In the genomic region with DNA sequence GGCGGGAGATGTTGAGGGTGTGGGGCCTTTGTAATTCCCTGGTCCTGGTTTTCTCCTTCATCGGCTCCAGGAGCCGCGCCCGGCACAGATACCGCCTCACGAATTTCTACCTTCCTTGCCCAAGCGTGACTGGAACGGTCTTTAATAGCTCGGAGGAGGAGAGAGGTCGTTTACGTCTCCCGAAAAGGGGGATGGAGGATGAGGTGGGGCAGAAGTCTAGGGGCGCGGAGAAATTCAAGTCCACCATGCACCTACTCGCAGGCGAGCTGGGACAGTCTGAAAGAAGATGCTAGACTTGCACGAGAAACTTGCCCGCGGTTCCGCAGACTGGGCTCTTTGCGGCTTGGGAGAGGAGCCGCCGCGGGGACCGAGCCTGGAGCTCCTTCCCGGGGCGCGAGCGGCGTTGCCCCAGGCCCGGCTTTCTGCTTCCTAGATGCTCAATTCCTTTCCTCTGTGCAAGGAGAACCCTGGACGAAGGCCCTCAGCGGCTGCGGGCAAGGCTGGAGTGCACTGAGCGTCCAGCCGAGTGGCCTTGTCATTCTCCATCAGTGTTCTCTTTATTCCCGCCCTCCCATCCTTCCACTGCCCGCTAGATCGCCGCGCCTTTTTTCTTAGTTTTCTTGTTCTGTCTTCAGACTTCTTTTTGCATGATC, we compare ENCODE assay signal across 8 mouse cellular contexts. TPM values are rescaled to one million over a fixed set of nuclear protein-coding genes. Genes with fewer than 3 reads are reported as not detected.
DNase-seq lines count a peak whose midpoint lies in the region; ATAC-seq and TF ChIP-seq lines count a peak whose summit lies in the region.

No protein-coding gene starts in this region.

- in situ Hi-C loops in ES-E14 (cut with MboI; ENCODE audit: low sequenced_read_pairs in 2 of 2, unreplicated experiment in 2 of 2) = no loop called here

- peak overlapping the region; percentile 92 to 94 for H3K4me3 ChIP-seq in ES-E14 (ENCODE audit: insufficient read depth in 1 of 2, low read depth in 1 of 2, low read length in 2 of 2, poor library complexity in 1 of 2, severe bottlenecking in 1 of 2)
- H3K4me3 ChIP-seq in embryonic facial prominence, embryonic 11.5 days (ENCODE audit: low read depth, low read length) = peak overlapping the region; percentile 98
- peak overlapping the region; percentile 97 for H3K4me3 ChIP-seq in hindbrain, embryonic 13.5 days
- peak overlapping the region; percentile 85 for H3K4me3 ChIP-seq in liver, embryonic 16.5 days (ENCODE audit: low read depth, low read length)

- peak overlapping the region; percentile 98 for H3K9ac ChIP-seq in ES-E14 (ENCODE audit: insufficient read depth, low read depth, low read length, poor library complexity, severe bottlenecking)
- H3K9ac ChIP-seq in embryonic facial prominence, embryonic 11.5 days (replicated peaks; ENCODE audit: low read length) = peak overlapping the region; percentile 100
- H3K9ac ChIP-seq in hindbrain, embryonic 13.5 days = peak overlapping the region; percentile 98
- peak overlapping the region; percentile 88 for H3K9ac ChIP-seq in liver, embryonic 16.5 days (ENCODE audit: low read depth, low read length)

- peak; percentile 17 for DNase-seq in gastrocnemius, postnatal 10 days
- DNase-seq in gastrocnemius, postnatal 4 days (ENCODE audit: low spot score in 2 of 2) = no peak
- no peak for DNase-seq in ES-E14 (ENCODE audit: low read depth, low spot score)
- peak; percentile 69 for DNase-seq in embryonic facial prominence, embryonic 11.5 days (ENCODE audit: low spot score)
- peak; percentile 64 for DNase-seq in retina, postnatal 1 day
- DNase-seq in layer of hippocampus, adult 11-12 months (ENCODE audit: low spot score) = no peak

- no peak for ATAC-seq in embryonic facial prominence, embryonic 11.5 days (replicated peaks; ENCODE audit: insufficient number of reproducible peaks, low FRiP score, low TSS enrichment, low read depth)
- ATAC-seq in hindbrain, embryonic 13.5 days (ENCODE audit: low FRiP score) = no peak
- no peak for ATAC-seq in liver, embryonic 16.5 days (ENCODE audit: low read depth)

- H3K4me2 ChIP-seq in embryonic facial prominence, embryonic 11.5 days (ENCODE audit: low read depth, low read length) = peak overlapping the region; percentile 22
- peak overlapping the region; percentile 85 for H3K4me2 ChIP-seq in hindbrain, embryonic 13.5 days
- peak overlapping the region; percentile 69 for H3K4me2 ChIP-seq in liver, embryonic 16.5 days (ENCODE audit: low read depth, low read length)

- H3K27ac ChIP-seq in ES-E14 (ENCODE audit: insufficient read depth, low read depth, low read length, poor library complexity, severe bottlenecking) = peak overlapping the region; percentile 91
- H3K27ac ChIP-seq in embryonic facial prominence, embryonic 11.5 days (replicated peaks; ENCODE audit: low read depth, low read length) = peak overlapping the region; percentile 97
- H3K27ac ChIP-seq in hindbrain, embryonic 13.5 days = peak overlapping the region; percentile 96
- H3K27ac ChIP-seq in liver, embryonic 16.5 days (ENCODE audit: low read length) = peak overlapping the region; percentile 90

- no peaks in the 10 kb centered on the region for H3K27me3 ChIP-seq in embryonic facial prominence, embryonic 11.5 days (ENCODE audit: control insufficient read depth, insufficient read depth, low read length)
- no peaks in the 10 kb centered on the region for H3K27me3 ChIP-seq in hindbrain, embryonic 13.5 days
- no peaks in the 10 kb centered on the region for H3K27me3 ChIP-seq in liver, embryonic 16.5 days (ENCODE audit: control insufficient read depth, insufficient read depth, low read depth, low read length)

- WGBS in embryonic facial prominence, embryonic 11.5 days = under 1% methylated on average over 42 of the region's 42 CpGs
- WGBS in hindbrain, embryonic 13.5 days = under 1% methylated on average over 42 of the region's 42 CpGs
- WGBS in liver, embryonic 16.5 days (ENCODE audit: insufficient replicate concordance) = 0% methylated on average over 42 of the region's 42 CpGs

- H3K9me3 ChIP-seq in ES-E14 (ENCODE audit: control insufficient read depth, insufficient read depth, low read depth, low read length) = no peaks in the 10 kb centered on the region
- H3K9me3 ChIP-seq in embryonic facial prominence, embryonic 11.5 days (replicated peaks; ENCODE audit: control insufficient read depth, low read length) = no peaks in the 10 kb centered on the region
- no peaks in the 10 kb centered on the region for H3K9me3 ChIP-seq in hindbrain, embryonic 13.5 days
- H3K9me3 ChIP-seq in liver, embryonic 16.5 days (replicated peaks; ENCODE audit: control insufficient read depth, low read length) = no peaks in the 10 kb centered on the region

- peaks cover 2% of the 10 kb centered on the region; the same call in 1 of the 2 replicates for H3K36me3 ChIP-seq in ES-E14 (ENCODE audit: control insufficient read depth, insufficient read depth, low read length, poor library complexity, severe bottlenecking)
- no peaks in the 10 kb centered on the region for H3K36me3 ChIP-seq in embryonic facial prominence, embryonic 11.5 days (replicated peaks; ENCODE audit: control insufficient read depth, insufficient read depth, low read depth, low read length)
- H3K36me3 ChIP-seq in hindbrain, embryonic 13.5 days = peaks cover 7% of the 10 kb centered on the region
- peaks cover 28% of the 10 kb centered on the region for H3K36me3 ChIP-seq in liver, embryonic 16.5 days (ENCODE audit: control insufficient read depth, insufficient read depth)

- H3K4me1 ChIP-seq in ES-E14 (ENCODE audit: control insufficient read depth in 2 of 2, insufficient read depth in 2 of 2, low read length in 2 of 2, poor library complexity in 1 of 2) = peaks cover 0 to 9% of the 10 kb centered on the region in 2 experiments; a peak in 1 of 4 replicates
- no peaks in the 10 kb centered on the region for H3K4me1 ChIP-seq in embryonic facial prominence, embryonic 11.5 days (ENCODE audit: control insufficient read depth, insufficient read depth, low read length)
- peaks cover 31% of the 10 kb centered on the region for H3K4me1 ChIP-seq in hindbrain, embryonic 13.5 days (replicated peaks)
- H3K4me1 ChIP-seq in liver, embryonic 16.5 days (ENCODE audit: control insufficient read depth, low read depth, low read length) = peaks cover 11% of the 10 kb centered on the region

TF ChIP-seq in ES-E14, 5 proteins besides CTCF, POLR2A, EP300 and RAD21:
- no peak for TF ChIP-seq CHD2 (IDR thresholded peaks at IDR 0.05; ENCODE audit: low read depth, low read length)
- no peak for TF ChIP-seq ZNF384 (IDR thresholded peaks at IDR 0.05; ENCODE audit: low read depth, low read length)
- no peak for TF ChIP-seq MAFK (IDR thresholded peaks at IDR 0.05; ENCODE audit: insufficient read depth, low read depth, low read length)
- no peak for TF ChIP-seq ZC3H11A (IDR thresholded peaks at IDR 0.05; ENCODE audit: borderline replicate concordance, low read depth, low read length)
- no peak for TF ChIP-seq HCFC1 (IDR thresholded peaks at IDR 0.05; ENCODE audit: borderline replicate concordance, insufficient read depth, low read length)

RNA-seq across cellular contexts. Expression of a gene that starts 0.6 kb away (rescaled TPM):
- 1 to 10 TPM; 6.9 to 9.6 TPM for total RNA-seq in gastrocnemius, postnatal 10 days (2021)
- total RNA-seq in gastrocnemius, postnatal 4 days (2021) = 10 to 100 TPM; 14.4 to 14.5 TPM
- 9.2 and 17.2 TPM in 2 replicates for total RNA-seq in ES-E14 (2012; rRNA removed)
- polyA plus RNA-seq in embryonic facial prominence, embryonic 11.5 days (2014; fragmentation: Nextera tagmentation; extraction: Ambion mirVana) = 121 and 134 TPM in 2 replicates
- 56.8 and 57.6 TPM in 2 replicates for polyA plus RNA-seq in hindbrain, embryonic 13.5 days (2015; fragmentation: Nextera tagmentation; extraction: Ambion mirVana)
- 20.6 and 25.6 TPM in 2 replicates for polyA plus RNA-seq in liver, embryonic 16.5 days (2015; fragmentation: Nextera tagmentation; extraction: Ambion mirVana)

RNA-seq across cellular contexts. Expression of a gene that starts 1.1 kb away (rescaled TPM):
- total RNA-seq in gastrocnemius, postnatal 10 days (2021) = 1 to 10 TPM; 3.5 to 3.8 TPM
- total RNA-seq in gastrocnemius, postnatal 4 days (2021) = 1 to 10 TPM; 8.1 to 8.3 TPM
- 7.3 and 9.6 TPM in 2 replicates for total RNA-seq in ES-E14 (2012; rRNA removed)
- polyA plus RNA-seq in embryonic facial prominence, embryonic 11.5 days (2014; fragmentation: Nextera tagmentation; extraction: Ambion mirVana) = 17.7 and 20.1 TPM in 2 replicates
- polyA plus RNA-seq in hindbrain, embryonic 13.5 days (2015; fragmentation: Nextera tagmentation; extraction: Ambion mirVana) = 3.0 and 3.5 TPM in 2 replicates
- polyA plus RNA-seq in liver, embryonic 16.5 days (2015; fragmentation: Nextera tagmentation; extraction: Ambion mirVana) = 4.7 and 5.4 TPM in 2 replicates

RNA-seq across cellular contexts. Expression of a gene that starts 17.2 kb away (rescaled TPM):
- total RNA-seq in gastrocnemius, postnatal 10 days (2021) = 1 to 10 TPM; 8.2 to 8.7 TPM
- total RNA-seq in gastrocnemius, postnatal 4 days (2021) = 10 to 100 TPM; 13.7 to 17.3 TPM
- total RNA-seq in ES-E14 (2012; rRNA removed) = 36.9 and 39.2 TPM in 2 replicates
- polyA plus RNA-seq in embryonic facial prominence, embryonic 11.5 days (2014; fragmentation: Nextera tagmentation; extraction: Ambion mirVana) = 45.2 and 47.7 TPM in 2 replicates
- 82.1 and 83.5 TPM in 2 replicates for polyA plus RNA-seq in hindbrain, embryonic 13.5 days (2015; fragmentation: Nextera tagmentation; extraction: Ambion mirVana)
- polyA plus RNA-seq in liver, embryonic 16.5 days (2015; fragmentation: Nextera tagmentation; extraction: Ambion mirVana) = 14.0 and 14.5 TPM in 2 replicates

RNA-seq across cellular contexts. Expression of a gene that starts 23.1 kb away (rescaled TPM):
- total RNA-seq in gastrocnemius, postnatal 10 days (2021) = 1 to 10 TPM; 8.4 to 9.1 TPM
- total RNA-seq in gastrocnemius, postnatal 4 days (2021) = 10 to 100 TPM; 13.2 to 14.7 TPM
- total RNA-seq in ES-E14 (2012; rRNA removed) = 30.9 and 33.5 TPM in 2 replicates
- polyA plus RNA-seq in embryonic facial prominence, embryonic 11.5 days (2014; fragmentation: Nextera tagmentation; extraction: Ambion mirVana) = 30.8 and 36.5 TPM in 2 replicates
- polyA plus RNA-seq in hindbrain, embryonic 13.5 days (2015; fragmentation: Nextera tagmentation; extraction: Ambion mirVana) = 21.3 and 22.4 TPM in 2 replicates
- 6.7 and 7.2 TPM in 2 replicates for polyA plus RNA-seq in liver, embryonic 16.5 days (2015; fragmentation: Nextera tagmentation; extraction: Ambion mirVana)

RNA-seq across cellular contexts. Expression of a gene that starts 35.8 kb away (rescaled TPM):
- total RNA-seq in gastrocnemius, postnatal 10 days (2021) = 1 to 10 TPM; 2.7 to 3.3 TPM
- 1 to 10 TPM; 3.3 to 3.8 TPM for total RNA-seq in gastrocnemius, postnatal 4 days (2021)
- total RNA-seq in ES-E14 (2012; rRNA removed) = 2.6 and 5.0 TPM in 2 replicates
- 45.5 and 50.4 TPM in 2 replicates for polyA plus RNA-seq in embryonic facial prominence, embryonic 11.5 days (2014; fragmentation: Nextera tagmentation; extraction: Ambion mirVana)
- 190 and 193 TPM in 2 replicates for polyA plus RNA-seq in hindbrain, embryonic 13.5 days (2015; fragmentation: Nextera tagmentation; extraction: Ambion mirVana)
- 4.7 and 5.2 TPM in 2 replicates for polyA plus RNA-seq in liver, embryonic 16.5 days (2015; fragmentation: Nextera tagmentation; extraction: Ambion mirVana)

Comparison
In these comparisons a context has a peak if more than half of its experiments do, and no peak if none do; other contexts are left out.
1. DNase-seq: peak in gastrocnemius, postnatal 10 days (single experiment), embryonic facial prominence, embryonic 11.5 days (single experiment) and retina, postnatal 1 day (single experiment); none in gastrocnemius, postnatal 4 days (0 of 2), ES-E14 (single experiment) and layer of hippocampus, adult 11-12 months (single experiment).
2. H3K4me2 ChIP-seq: peak in every context shown above with its lines; median percentile 85 in hindbrain, embryonic 13.5 days; 69 in liver, embryonic 16.5 days; 22 in embryonic facial prominence, embryonic 11.5 days.
3. Peak in every context shown above with its lines, with median percentiles within 50 percentile points of each other: H3K27ac ChIP-seq, H3K4me3 ChIP-seq and H3K9ac ChIP-seq.